In the genomic region with DNA sequence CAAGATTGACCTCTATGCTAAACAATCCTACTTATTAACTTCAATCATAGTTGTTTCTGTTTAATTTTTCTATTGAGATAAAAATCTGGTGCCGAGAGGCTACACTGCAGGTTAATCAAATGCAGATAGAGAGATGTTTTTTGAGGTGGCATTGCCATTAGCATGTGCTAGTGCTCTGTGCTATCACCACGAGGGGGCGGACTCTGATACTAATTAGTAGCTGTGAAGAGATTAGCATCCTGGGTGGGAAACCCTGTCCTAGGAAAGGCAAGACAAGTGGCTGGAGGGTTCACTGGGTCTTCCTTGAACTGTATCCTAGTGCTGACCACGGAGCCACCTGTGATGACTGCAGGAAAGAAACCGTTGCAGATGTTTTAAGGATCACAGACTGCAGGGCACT, we compare ENCODE assay signal across 9 mouse cellular contexts.
DNase-seq lines count a peak whose midpoint lies in the region; ATAC-seq and TF ChIP-seq lines count a peak whose summit lies in the region.
"Had no signal": no experiment of that assay in that cellular context is flagged by ENCODE, and none has a peak within 500 bp of the region (broad histone marks: within the 10 kb centered on the region; RNA-seq: fewer than 3 reads in every experiment).

No protein-coding gene starts in this region.

- no peaks in the 10 kb centered on the region for H3K36me3 ChIP-seq in midbrain, embryonic 14.5 days (ENCODE audit: control insufficient read depth, insufficient read depth, low read length)
- H3K36me3 ChIP-seq in midbrain, embryonic 10.5 days = no peaks in the 10 kb centered on the region
- H3K36me3 ChIP-seq: stomach, embryonic 15.5 days had no signal

- H3K4me1 ChIP-seq in midbrain, embryonic 14.5 days (ENCODE audit: control insufficient read depth, insufficient read depth, low read length) = no peaks in the 10 kb centered on the region
- H3K4me1 ChIP-seq in midbrain, embryonic 10.5 days = no peaks in the 10 kb centered on the region
- H3K4me1 ChIP-seq in bone marrow, adult 2 months (ENCODE audit: control insufficient read depth, insufficient read depth, low read length) = no peaks in the 10 kb centered on the region
- H3K4me1 ChIP-seq: stomach, embryonic 15.5 days had no signal

- H3K27ac ChIP-seq in midbrain, embryonic 14.5 days (replicated peaks; ENCODE audit: low read depth, low read length) = no peak overlapping the region
- H3K27ac ChIP-seq in midbrain, embryonic 10.5 days (replicated peaks) = no peak overlapping the region
- H3K27ac ChIP-seq in bone marrow, adult 2 months (ENCODE audit: control insufficient read depth, insufficient read depth, low read depth, low read length, poor library complexity) = no peak overlapping the region
- H3K27ac ChIP-seq: stomach, embryonic 15.5 days had no signal

- ATAC-seq in midbrain, embryonic 14.5 days (ENCODE audit: low FRiP score, low TSS enrichment) = no peak
- ATAC-seq in megakaryocyte progenitor cell, adult 5-6 weeks (replicated peaks; ENCODE audit: poor library complexity) = peak; percentile 73
- no peak for ATAC-seq in frontal cortex, adult (ENCODE audit: low TSS enrichment)
- ATAC-seq in erythroid progenitor cell, adult 5-6 weeks (replicated peaks; ENCODE audit: low FRiP score, poor library complexity, severe bottlenecking) = no peak

- no peak overlapping the region for H3K9ac ChIP-seq in midbrain, embryonic 14.5 days (replicated peaks; ENCODE audit: low read length)
- H3K9ac ChIP-seq: stomach, embryonic 15.5 days had no signal

- TF ChIP-seq POLR2A in bone marrow, adult 2 months (IDR thresholded peaks at IDR 0.05; ENCODE audit: borderline replicate concordance, control insufficient read depth, low read depth, low read length) = no peak

- peak; percentile 9 for DNase-seq in heart, postnatal 4 days
- no peak for DNase-seq in heart, adult 8-10 months (ENCODE audit: low spot score)
- DNase-seq in midbrain, embryonic 14.5 days = peak; percentile 65
- DNase-seq in midbrain, embryonic 10.5 days (ENCODE audit: low spot score) = no peak

- no peak overlapping the region for H3K4me2 ChIP-seq in midbrain, embryonic 14.5 days (ENCODE audit: low read length)
- H3K4me2 ChIP-seq: stomach, embryonic 15.5 days had no signal

- H3K9me3 ChIP-seq in midbrain, embryonic 14.5 days (ENCODE audit: control insufficient read depth, low read length) = no peaks in the 10 kb centered on the region
- H3K9me3 ChIP-seq in midbrain, embryonic 10.5 days (replicated peaks) = no peaks in the 10 kb centered on the region
- H3K9me3 ChIP-seq: stomach, embryonic 15.5 days had no signal

- H3K27me3 ChIP-seq in midbrain, embryonic 14.5 days (ENCODE audit: control insufficient read depth, insufficient read depth, low read length) = peaks cover 3% of the 10 kb centered on the region; the same call in 1 of the 2 replicates
- H3K27me3 ChIP-seq in midbrain, embryonic 10.5 days (ENCODE audit: low read depth, poor library complexity, severe bottlenecking) = no peaks in the 10 kb centered on the region
- H3K27me3 ChIP-seq: stomach, embryonic 15.5 days had no signal

- H3K4me3 ChIP-seq in midbrain, embryonic 14.5 days (replicated peaks; ENCODE audit: low read depth, low read length) = no peak overlapping the region
- H3K4me3 ChIP-seq in midbrain, embryonic 10.5 days = no peak overlapping the region
- H3K4me3 ChIP-seq in bone marrow, adult 2 months (replicated peaks; ENCODE audit: control insufficient read depth, low read depth, low read length) = no peak overlapping the region
- H3K4me3 ChIP-seq: stomach, embryonic 15.5 days had no signal

- peak; percentile 32; the same call in 1 of the 2 replicates for TF ChIP-seq CTCF in bone marrow, adult 2 months (IDR thresholded peaks at IDR 0.05; ENCODE audit: control insufficient read depth, insufficient read depth, low read length)

- WGBS in midbrain, embryonic 14.5 days = 46% methylated on average over 5 of the region's 5 CpGs
- 45% methylated on average over 5 of the region's 5 CpGs for WGBS in midbrain, embryonic 10.5 days
- WGBS in bone marrow, adult 2 months = 38% methylated on average over 5 of the region's 5 CpGs

Comparison
In these comparisons a context has a peak if more than half of its experiments do, and no peak if none do; other contexts are left out.
1. DNase-seq: peak in heart, postnatal 4 days (single experiment) and midbrain, embryonic 14.5 days (single experiment); none in heart, adult 8-10 months (single experiment) and midbrain, embryonic 10.5 days (single experiment).